Mouse (Mus musculus) small intestine, adult 2 months (tissue): ENCODE results near the gene Gsdma3. TPM values are rescaled to one million over a fixed set of nuclear protein-coding genes. Genes with fewer than 3 reads are reported as not detected.

ENCODE experiments used
- H3K27ac ChIP-seq: fragments of 200-500 bp; 2 replicates; pipeline ENCODE4 v1.5.1; 2012; ENCODE audit warnings: low read depth, low read length, control low read depth, inconsistent platforms; ENCODE audit not compliant: insufficient read depth
- H3K27me3 ChIP-seq: fragments of 200-500 bp; 2 replicates; pipeline ENCODE4 v1.6.1; 2012; ENCODE audit warnings: mild to moderate bottlenecking, moderate library complexity, low read length, inconsistent platforms; ENCODE audit not compliant: control insufficient read depth, insufficient read depth
- H3K36me3 ChIP-seq: fragments of 200-500 bp; 2 replicates; pipeline ENCODE4 v1.6.1; 2012; ENCODE audit warnings: mild to moderate bottlenecking, low read length, control low read depth, inconsistent platforms; ENCODE audit not compliant: control insufficient read depth, insufficient read depth
- H3K4me1 ChIP-seq: fragments of 200-500 bp; 2 replicates; pipeline ENCODE4 v1.6.1; 2012; ENCODE audit warnings: low read length, inconsistent platforms, mixed read lengths; ENCODE audit not compliant: control insufficient read depth, insufficient read depth, insufficient read length
- H3K4me3 ChIP-seq: fragments of 200-500 bp; 2 replicates; pipeline ENCODE4 v1.5.1; 2012; ENCODE audit warnings: low read depth, mild to moderate bottlenecking, control low read depth, inconsistent platforms, low read length, moderate library complexity
- CTCF ChIP-seq: fragments of 200-500 bp; IDR thresholded peaks from 2 replicates; pipeline ENCODE4 v1.5.1; 2012; ENCODE audit warnings: low read depth, mild to moderate bottlenecking, control low read depth, inconsistent platforms, low read length, moderate library complexity, mixed read lengths; ENCODE audit not compliant: insufficient replicate concordance, insufficient read length; ENCODE audit errors: extremely low read depth
- POLR2A ChIP-seq: fragments of 200-500 bp; IDR thresholded peaks from 2 replicates; pipeline ENCODE4 v1.6.1; 2012; ENCODE audit warnings: low read depth, mild to moderate bottlenecking, control low read depth, inconsistent platforms, low read length, moderate library complexity
- WGBS: fragments of 180-500 bp; shearing (Covaris S2); methylation state at CpG from one replicate; pipeline ENCODE4 v1.1.7; 2018; 5-methylcytosine and 5-hydroxymethylcytosine counted together
- polyA plus RNA-seq: library from polyadenylated mRNA; depleted of rRNA; stranded (reverse); fragments of >200 nt; gene quantifications from 2 replicates; pipeline ENCODE4 v1.2.3, GENCODE M21; 2012

The Gsdma3 gene
- polyA plus RNA-seq, 1 experiment: not detected

GRCm38 (mm10) chr11:98583571-98583970 lies 42.6 kb upstream of the Gsdma3 start:
- Histone ChIP-seq H3K4me1 (peaks cover 39% of the 10 kb centered on the region), H3K36me3 (peaks cover 22% of the 10 kb centered on the region), H3K27ac (no peak overlapping the region), H3K27me3 (no peaks in the 10 kb centered on the region), H3K4me3 (no peak overlapping the region)
- WGBS: 29% methylated on average over 3 of the region's 3 CpGs
- TF ChIP-seq CTCF (peak; percentile 24; the same call in 1 of the 2 replicates), POLR2A (no peak)

- H3K4me1 ChIP-seq: peaks cover 42% of the 10 kb centered on the region
- H3K27ac ChIP-seq: peak overlapping the region; percentile 28; the same call in 1 of the 2 replicates
- no peak for TF ChIP-seq CTCF
- no peaks in the 10 kb centered on the region for H3K27me3 ChIP-seq
- 41% methylated on average over 1 of the region's 1 CpGs for WGBS
- peaks cover 22% of the 10 kb centered on the region for H3K36me3 ChIP-seq
- H3K4me3 ChIP-seq: peak overlapping the region; percentile 89
Observed at GRCm38 (mm10) chr11:98584146-98584545, 42.0 kb upstream of the Gsdma3 start.

GRCm38 (mm10) chr11:98584629-98585177 lies 41.5 kb upstream of the Gsdma3 start:
- peaks cover 44% of the 10 kb centered on the region for H3K4me1 ChIP-seq
- TF ChIP-seq CTCF (no peak), POLR2A (no peak)
- H3K27ac ChIP-seq: peak overlapping the region; percentile 9
- H3K4me3 ChIP-seq: peak overlapping the region; percentile 89
- peaks cover 22% of the 10 kb centered on the region for H3K36me3 ChIP-seq
- H3K27me3 ChIP-seq: no peaks in the 10 kb centered on the region
- 83% methylated on average over 6 of the region's 6 CpGs for WGBS

- 3% methylated on average over 22 of the region's 22 CpGs for WGBS
- H3K36me3 ChIP-seq: peaks cover 22% of the 10 kb centered on the region
- no peak overlapping the region for H3K27ac ChIP-seq
- TF ChIP-seq POLR2A: no peak
- TF ChIP-seq CTCF: no peak
- H3K4me1 ChIP-seq: peaks cover 29% of the 10 kb centered on the region
- H3K27me3 ChIP-seq: no peaks in the 10 kb centered on the region
- H3K4me3 ChIP-seq: peak overlapping the region; percentile 89
Observed at GRCm38 (mm10) chr11:98586087-98586891, 39.9 kb upstream of the Gsdma3 start.

GRCm38 (mm10) chr11:98586892-98587563 lies 39.1 kb upstream of the Gsdma3 start, which contains the start of gene Ormdl3:
Ormdl3 (minus strand) TSS chr11:98587368.
- H3K27ac ChIP-seq: peak within 1 kb of the TSS; percentile 90
- under 1% methylated on average over 48 of the region's 49 CpGs for WGBS
- H3K4me3 ChIP-seq: peak within 1 kb of the TSS; percentile 89
- peaks cover 17% of the 10 kb centered on the region for H3K36me3 ChIP-seq
- TF ChIP-seq CTCF (no peak), POLR2A (peak; percentile 90)
- H3K4me1 ChIP-seq: peaks cover 23% of the 10 kb centered on the region; the same call in 1 of the 2 replicates
- H3K27me3 ChIP-seq: no peaks in the 10 kb centered on the region

GRCm38 (mm10) chr11:98587684-98588546 lies 38.2 kb upstream of the Gsdma3 start:
- WGBS: 7% methylated on average over 20 of the region's 20 CpGs
- Histone ChIP-seq H3K27ac (peak overlapping the region; percentile 90), H3K27me3 (no peaks in the 10 kb centered on the region), H3K4me1 (peaks cover 20% of the 10 kb centered on the region; the same call in 1 of the 2 replicates), H3K36me3 (peaks cover 8% of the 10 kb centered on the region), H3K4me3 (peak overlapping the region; percentile 89)
- no peak for TF ChIP-seq POLR2A
- no peak for TF ChIP-seq CTCF
